Mouse (Mus musculus) CH12.LX (cell line): ENCODE results near the gene Cipc.

Experiments used
- BHLHE40 ChIP-seq: IDR thresholded peaks from 2 replicates; pipeline ENCODE4 v1.6.1; 2011; ENCODE audit warnings: mild to moderate bottlenecking, low read depth, low read length, improper control_type of control experiment
- CTCF ChIP-seq, 2 experiments: IDR thresholded peaks in 1 of 2; conservative IDR thresholded peaks in 1 of 2; 2 replicates each; pipeline ENCODE4 v1.5.1; 2011 to 2012; ENCODE audit warnings: low read depth in 2 of 2, low read length in 2 of 2, improper control_type of control experiment in 1 of 2, inconsistent platforms in 1 of 2, mild to moderate bottlenecking in 1 of 2, moderate library complexity in 1 of 2
- ELF1 ChIP-seq: IDR thresholded peaks from 2 replicates; pipeline ENCODE4 v1.6.1; 2014; ENCODE audit warnings: low read depth, mild to moderate bottlenecking, inconsistent platforms, low read length, improper control_type of control experiment
- MAX ChIP-seq: IDR thresholded peaks from 2 replicates; pipeline ENCODE4 v1.6.1; 2011; ENCODE audit warnings: low read length, improper control_type of control experiment
- NRF1 ChIP-seq: IDR thresholded peaks from 2 replicates; pipeline ENCODE4 v1.6.1; 2014; ENCODE audit warnings: low read depth, mild to moderate bottlenecking, inconsistent platforms, low read length, improper control_type of control experiment, moderate library complexity

- no peak for TF ChIP-seq MAX
- no peak for TF ChIP-seq NRF1
- no peak for TF ChIP-seq ELF1
- no peak for TF ChIP-seq CTCF (conservative IDR thresholded peaks at IDR 0.05 in 1 of 2, IDR thresholded peaks at IDR 0.05 in 1 of 2; ENCODE audit: low read depth in 2 of 2, low read length in 2 of 2)
- TF ChIP-seq BHLHE40, result no peak
Observed at GRCm38 (mm10) chr12:86918361-86918967, 28.4 kb upstream of the Cipc start.
